Mouse (Mus musculus) lung, postnatal 0 days (tissue): Measurements from ENCODE around the gene Ppp1r9b. TPM values are rescaled to one million over a fixed set of nuclear protein-coding genes. Genes with fewer than 3 reads are reported as not detected.

Experiments used
- ATAC-seq: fragments of 200-750 bp; cut with Nextera tagmentation; 2 replicates; pipeline ENCODE4 v1.8.0; 2017; ENCODE audit warnings: moderate library complexity
- DNase-seq: peaks from one replicate; pipeline ENCODE4 v3.0.0-alpha.2; 2016; ENCODE audit warnings: low spot score
- H3K27ac ChIP-seq: fragments of 300-500 bp; sonication (generic); 2 replicates; pipeline ENCODE4 v1.5.1; 2014; ENCODE audit warnings: antibody characterized with exemption, mild to moderate bottlenecking, low read length, mixed read lengths
- H3K27me3 ChIP-seq: fragments of 300-500 bp; sonication (generic); replicated peaks from 2 replicates; pipeline ENCODE4 v1.6.1; 2014; ENCODE audit warnings: low read length, mixed read lengths; ENCODE audit not compliant: insufficient read depth
- H3K36me3 ChIP-seq: fragments of 300-500 bp; sonication (generic); 2 replicates; pipeline ENCODE4 v1.6.1; 2014; ENCODE audit warnings: low read length, mixed read lengths; ENCODE audit not compliant: insufficient read depth
- H3K4me1 ChIP-seq: fragments of 300-500 bp; sonication (generic); 2 replicates; pipeline ENCODE4 v1.6.1; 2014; ENCODE audit warnings: antibody characterized with exemption, low read depth, low read length, mixed read lengths; ENCODE audit not compliant: insufficient read depth
- H3K4me2 ChIP-seq: fragments of 300-500 bp; sonication (generic); replicated peaks from 2 replicates; pipeline ENCODE4 v1.6.1; 2014; ENCODE audit warnings: low read depth, mild to moderate bottlenecking, low read length, moderate library complexity, mixed read lengths
- H3K4me3 ChIP-seq: fragments of 300-500 bp; sonication (generic); 2 replicates; pipeline ENCODE4 v1.5.1; 2014; ENCODE audit warnings: low read depth, low read length
- H3K9ac ChIP-seq: fragments of 300-500 bp; sonication (generic); replicated peaks from 2 replicates; pipeline ENCODE4 v1.6.1; 2014; ENCODE audit warnings: low read depth, mild to moderate bottlenecking
- H3K9me3 ChIP-seq: fragments of 300-500 bp; sonication (generic); 2 replicates; pipeline ENCODE4 v1.6.1; 2016; ENCODE audit warnings: low read length, mixed read lengths
- CTCF ChIP-seq: IDR thresholded peaks from 2 replicates; pipeline ENCODE4 v1.5.1; 2016; ENCODE audit warnings: antibody characterized with exemption, mild to moderate bottlenecking
- EP300 ChIP-seq: IDR thresholded peaks from 2 replicates; pipeline ENCODE4 v1.6.1; 2016; ENCODE audit warnings: antibody characterized with exemption, mild to moderate bottlenecking, control low read depth
- WGBS: fragments of 180-500 bp; shearing (Covaris S2); extraction: QIAGEN DNeasy Blood & Tissue Kit; methylation state at CpG from one replicate; pipeline ENCODE4 v1.1.7; 2014; 5-methylcytosine and 5-hydroxymethylcytosine counted together
- polyA plus RNA-seq: library from polyadenylated mRNA; unstranded; fragments of >200 nt; fragmentation: Nextera tagmentation; extraction: Ambion mirVana; gene quantifications from 2 replicates; pipeline ENCODE4 v1.2.1, GENCODE M21; 2015

Gene Ppp1r9b
- polyA plus RNA-seq, 1 experiment from 2014 or later, result 9.8 TPM

GRCm38 (mm10) chr11:95000128-95000527 lies 9.3 kb downstream of the Ppp1r9b start:
- peak overlapping the region; percentile 15 for H3K27ac ChIP-seq
- H3K4me2 ChIP-seq, result no peak overlapping the region
- DNase-seq (no peak), ATAC-seq (no peak)
- H3K4me1 ChIP-seq, result peaks cover 7% of the 10 kb centered on the region; the same call in 1 of the 2 replicates
- H3K4me3 ChIP-seq, result no peak overlapping the region
- no peaks in the 10 kb centered on the region for H3K9me3 ChIP-seq
- H3K9ac ChIP-seq, result no peak overlapping the region
- WGBS, result 75% methylated on average over 8 of the region's 8 CpGs
- TF ChIP-seq EP300, result no peak
- no peak for TF ChIP-seq CTCF
- H3K27me3 ChIP-seq, result no peaks in the 10 kb centered on the region
- H3K36me3 ChIP-seq, result peaks cover 49% of the 10 kb centered on the region; the same call in 1 of the 2 replicates

- Histone ChIP-seq H3K36me3 (peaks cover 49% of the 10 kb centered on the region; the same call in 1 of the 2 replicates), H3K4me1 (peaks cover 5% of the 10 kb centered on the region; the same call in 1 of the 2 replicates), H3K4me3 (no peak overlapping the region), H3K9ac (no peak overlapping the region), H3K9me3 (no peaks in the 10 kb centered on the region), H3K27ac (peak overlapping the region; percentile 47), H3K27me3 (no peaks in the 10 kb centered on the region), H3K4me2 (no peak overlapping the region; the same call in 1 of the 2 replicates)
- WGBS, result 25% methylated on average over 4 of the region's 4 CpGs
- TF ChIP-seq CTCF, result no peak
- peak; percentile 67; the same call in 1 of the 2 replicates for TF ChIP-seq EP300
- ATAC-seq (peak; percentile 62), DNase-seq (peak; percentile 46)
These were observed 9.7 kb downstream of the Ppp1r9b start for GRCm38 (mm10) chr11:95000548-95000947.

GRCm38 (mm10) chr11:95001058-95001457 lies 10.2 kb downstream of the Ppp1r9b start:
- Histone ChIP-seq H3K4me3 (no peak overlapping the region), H3K27me3 (no peaks in the 10 kb centered on the region), H3K9me3 (no peaks in the 10 kb centered on the region), H3K27ac (peak overlapping the region; percentile 47; the same call in 1 of the 2 replicates), H3K9ac (no peak overlapping the region; the same call in 1 of the 2 replicates), H3K4me1 (peaks cover 6% of the 10 kb centered on the region; the same call in 1 of the 2 replicates), H3K4me2 (no peak overlapping the region; the same call in 1 of the 2 replicates), H3K36me3 (peaks cover 49% of the 10 kb centered on the region; the same call in 1 of the 2 replicates)
- under 1% methylated on average over 8 of the region's 8 CpGs for WGBS
- ATAC-seq (peak; percentile 80), DNase-seq (peak; percentile 88)
- no peak for TF ChIP-seq EP300
- peak; percentile 95 for TF ChIP-seq CTCF

- Histone ChIP-seq H3K36me3 (peaks cover 46% of the 10 kb centered on the region; the same call in 1 of the 2 replicates), H3K9ac (no peak overlapping the region; the same call in 1 of the 2 replicates), H3K4me3 (no peak overlapping the region), H3K4me2 (no peak overlapping the region), H3K9me3 (no peaks in the 10 kb centered on the region), H3K27me3 (no peaks in the 10 kb centered on the region), H3K27ac (no peak overlapping the region), H3K4me1 (peaks cover 9% of the 10 kb centered on the region; the same call in 1 of the 2 replicates)
- 86% methylated on average over 21 of the region's 21 CpGs for WGBS
- DNase-seq (no peak), ATAC-seq (no peak)
- no peak for TF ChIP-seq CTCF
- TF ChIP-seq EP300, result no peak
These were observed 10.9 kb downstream of the Ppp1r9b start for GRCm38 (mm10) chr11:95001584-95002347.

GRCm38 (mm10) chr11:95002705-95003104 lies 11.9 kb downstream of the Ppp1r9b start:
- WGBS, result 92% methylated on average over 8 of the region's 8 CpGs
- Histone ChIP-seq H3K4me1 (peaks cover 13% of the 10 kb centered on the region; the same call in 1 of the 2 replicates), H3K27me3 (no peaks in the 10 kb centered on the region), H3K36me3 (peaks cover 38% of the 10 kb centered on the region; the same call in 1 of the 2 replicates), H3K9me3 (no peaks in the 10 kb centered on the region), H3K9ac (no peak overlapping the region), H3K4me2 (no peak overlapping the region), H3K4me3 (no peak overlapping the region), H3K27ac (no peak overlapping the region)
- ATAC-seq (no peak), DNase-seq (no peak)
- no peak for TF ChIP-seq EP300
- no peak for TF ChIP-seq CTCF

- peaks cover 13% of the 10 kb centered on the region; the same call in 1 of the 2 replicates for H3K4me1 ChIP-seq
- DNase-seq, result no peak
These were observed 13.5 kb downstream of the Ppp1r9b start for GRCm38 (mm10) chr11:95004136-95004936.

More at GRCm38 (mm10) chr11:95004136-95004936, 13.5 kb downstream of the Ppp1r9b start:
- ATAC-seq, result no peak
- no peak overlapping the region for H3K9ac ChIP-seq
- no peak for TF ChIP-seq EP300
- TF ChIP-seq CTCF, result no peak
- H3K27ac ChIP-seq, result no peak overlapping the region
- H3K36me3 ChIP-seq, result peaks cover 34% of the 10 kb centered on the region; the same call in 1 of the 2 replicates
- no peak overlapping the region for H3K4me2 ChIP-seq
- WGBS, result 81% methylated on average over 12 of the region's 12 CpGs
- H3K9me3 ChIP-seq, result no peaks in the 10 kb centered on the region
- no peak overlapping the region for H3K4me3 ChIP-seq
- H3K27me3 ChIP-seq, result no peaks in the 10 kb centered on the region
